Mouse (Mus musculus): ENCODE data around the gene Macf1.
A peak's percentile ranks its signal among the peaks of the same experiment; 100 is the strongest.

DNA sequence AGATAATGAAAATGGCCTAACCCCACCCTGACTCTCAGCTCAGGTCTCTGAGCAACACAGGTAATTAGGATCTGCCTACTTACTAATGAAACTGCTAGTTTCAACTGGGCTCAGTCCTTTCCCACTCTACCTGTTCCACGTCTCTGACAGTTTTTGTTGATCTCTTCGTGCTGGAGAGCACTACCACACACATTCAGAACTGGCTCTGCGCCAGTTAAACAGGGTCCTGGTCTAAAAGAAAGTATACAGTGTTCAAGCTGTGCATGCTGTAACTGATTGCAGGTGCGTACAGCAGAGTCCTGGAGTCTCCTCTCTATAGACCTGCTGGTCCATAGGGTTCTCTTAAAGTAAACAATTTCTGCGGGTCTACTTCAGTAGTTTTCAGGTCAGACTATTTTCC, 41.3 kb downstream of the Macf1 start:
- TF ChIP-seq EP300 (optimal IDR thresholded peaks at IDR 0.05) = peak; percentile 25
- TF ChIP-seq CTCF (IDR thresholded peaks at IDR 0.05; ENCODE audit: low read depth) = no peak

All from stomach, postnatal 0 days (tissue).